Mouse (Mus musculus) erythroblast, embryonic 14.5 days (primary cell): ENCODE results near the gene Tbc1d10b. TPM values are rescaled to one million over a fixed set of nuclear protein-coding genes. Genes with fewer than 3 reads are reported as not detected.

Experiments used
- H3K27me3 ChIP-seq: 2 replicates; pipeline ENCODE4 v1.6.1; 2012; ENCODE audit warnings: inconsistent platforms; ENCODE audit not compliant: control insufficient read depth
- H3K36me3 ChIP-seq: 2 replicates; pipeline ENCODE4 v1.6.1; 2012; ENCODE audit warnings: mild to moderate bottlenecking, inconsistent platforms; ENCODE audit not compliant: control insufficient read depth
- H3K4me1 ChIP-seq: 2 replicates; pipeline ENCODE4 v1.6.1; 2012; ENCODE audit warnings: inconsistent platforms; ENCODE audit not compliant: control insufficient read depth
- H3K4me3 ChIP-seq: replicated peaks from 2 replicates; pipeline ENCODE3; 2012; ENCODE audit warnings: moderate library complexity, mild to moderate bottlenecking, inconsistent platforms
- H3K9me3 ChIP-seq: 2 replicates; pipeline ENCODE4 v1.6.1; 2012; ENCODE audit warnings: low read length, inconsistent platforms, mixed read lengths; ENCODE audit not compliant: control insufficient read depth
- GATA1 ChIP-seq: IDR thresholded peaks from 2 replicates; pipeline ENCODE4 v1.6.1; 2012; ENCODE audit warnings: low read length, inconsistent platforms, mixed read lengths
- TAL1 ChIP-seq: IDR thresholded peaks from 3 replicates; pipeline ENCODE4 v1.6.1; 2012; ENCODE audit warnings: low read length, inconsistent platforms, mixed read lengths
- polyA plus RNA-seq: library from polyadenylated mRNA; stranded (reverse); fragments of >175 nt; gene quantifications from 2 replicates; pipeline ENCODE4 v1.2.3, GENCODE M21; 2012

Tbc1d10b gene
- polyA plus RNA-seq, 1 experiment: 10.4 TPM

DNA sequence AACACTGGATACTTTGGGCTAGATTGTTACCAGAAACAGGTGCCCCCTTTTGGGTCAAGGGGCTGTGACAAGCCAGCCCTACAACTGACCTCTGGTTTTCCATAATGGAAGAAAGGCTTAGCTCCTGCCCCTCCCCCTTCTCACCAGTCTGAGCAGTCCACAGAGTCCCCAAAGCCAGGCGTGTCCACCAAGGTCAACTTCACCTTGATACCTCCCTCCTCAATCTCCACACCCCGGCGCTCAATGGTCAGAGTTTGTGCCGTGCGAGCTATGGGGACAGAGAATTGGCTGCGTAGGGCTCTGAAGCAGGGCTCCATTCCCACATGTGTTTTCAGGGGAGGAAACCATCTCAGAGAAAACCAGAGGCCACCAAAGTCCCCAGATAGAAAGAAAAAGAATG is 9.2 kb upstream of the Tbc1d10b start:
- TF ChIP-seq GATA1 (no peak), TAL1 (no peak)
- Histone ChIP-seq H3K27me3 (no peaks in the 10 kb centered on the region), H3K4me3 (peak overlapping the region; percentile 50), H3K9me3 (peaks cover 3% of the 10 kb centered on the region; the same call in 1 of the 2 replicates), H3K36me3 (peaks cover 35% of the 10 kb centered on the region), H3K4me1 (peaks cover 86% of the 10 kb centered on the region)

DNA sequence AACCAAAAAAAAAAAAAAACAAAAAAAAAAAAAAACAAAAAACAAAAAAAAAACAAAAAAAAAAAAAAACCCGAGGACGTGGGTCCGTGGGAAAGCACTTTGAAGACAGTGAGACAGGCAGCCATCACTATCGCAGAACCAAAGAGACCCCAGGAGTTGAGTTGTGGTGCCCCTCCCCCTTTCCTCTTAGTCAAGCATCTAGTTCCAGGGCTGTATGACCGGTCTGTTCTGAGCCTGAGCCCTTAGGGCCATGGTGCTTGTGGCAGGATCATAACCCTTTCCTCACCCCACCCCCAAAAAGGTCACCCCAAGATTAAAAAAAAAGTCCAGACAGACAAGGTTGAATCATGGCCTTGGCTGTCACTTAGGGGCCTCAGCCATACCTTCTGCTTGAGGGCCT is 8.0 kb upstream of the Tbc1d10b start:
- H3K27me3 ChIP-seq: no peaks in the 10 kb centered on the region
- no peaks in the 10 kb centered on the region for H3K9me3 ChIP-seq
- peak overlapping the region; percentile 16 for H3K4me3 ChIP-seq
- TF ChIP-seq GATA1: no peak
- no peak for TF ChIP-seq TAL1
- H3K4me1 ChIP-seq: peaks cover 88% of the 10 kb centered on the region
- H3K36me3 ChIP-seq: peaks cover 34% of the 10 kb centered on the region

DNA sequence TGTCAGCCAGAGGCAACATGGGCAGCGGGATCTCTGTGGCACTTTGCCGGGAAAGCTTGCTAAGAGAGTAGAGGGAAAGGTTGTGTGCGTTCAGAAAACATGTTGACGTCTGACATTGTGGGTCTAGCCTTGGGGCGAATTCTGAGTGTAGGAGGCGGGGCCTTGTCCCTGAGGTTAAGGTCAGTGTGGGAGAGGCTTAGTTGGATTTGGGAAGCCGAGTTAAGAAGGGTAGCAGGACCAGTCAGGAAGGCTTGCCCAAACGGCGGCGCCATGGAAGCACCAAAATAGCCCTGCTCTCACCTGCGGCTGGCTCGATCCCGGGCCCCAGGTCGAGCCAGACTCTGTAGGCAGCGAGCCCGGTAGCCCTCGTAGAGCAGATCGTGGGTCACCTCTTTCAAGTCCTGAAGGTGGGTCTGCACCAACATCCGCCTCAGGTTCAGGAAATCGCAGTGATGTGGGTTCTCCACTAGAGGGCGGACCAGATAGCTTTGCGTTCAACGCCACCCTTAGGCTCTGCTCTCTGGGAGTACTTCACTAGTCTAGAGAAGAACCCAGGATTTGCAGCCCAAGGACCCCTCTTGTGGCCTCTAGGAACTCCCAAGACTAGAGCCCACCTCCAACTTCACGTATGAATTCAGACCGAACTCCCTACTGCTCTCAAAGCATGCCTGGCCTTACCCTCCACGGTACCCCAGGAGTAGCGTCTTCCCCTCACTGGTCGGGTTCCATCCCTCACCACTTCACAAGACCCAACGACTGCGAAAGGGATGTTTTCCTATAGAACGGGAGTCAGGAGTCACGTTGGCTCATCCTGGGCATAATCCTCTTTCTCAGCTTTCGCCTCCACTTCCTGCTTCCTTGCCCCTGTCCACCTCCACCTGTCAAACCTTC is 7.0 kb upstream of the Tbc1d10b start:
- Histone ChIP-seq H3K4me1 (peaks cover 88% of the 10 kb centered on the region), H3K4me3 (peak overlapping the region; percentile 41), H3K27me3 (no peaks in the 10 kb centered on the region), H3K36me3 (peaks cover 41% of the 10 kb centered on the region), H3K9me3 (no peaks in the 10 kb centered on the region)
- no peak for TF ChIP-seq TAL1
- TF ChIP-seq GATA1: no peak

DNA sequence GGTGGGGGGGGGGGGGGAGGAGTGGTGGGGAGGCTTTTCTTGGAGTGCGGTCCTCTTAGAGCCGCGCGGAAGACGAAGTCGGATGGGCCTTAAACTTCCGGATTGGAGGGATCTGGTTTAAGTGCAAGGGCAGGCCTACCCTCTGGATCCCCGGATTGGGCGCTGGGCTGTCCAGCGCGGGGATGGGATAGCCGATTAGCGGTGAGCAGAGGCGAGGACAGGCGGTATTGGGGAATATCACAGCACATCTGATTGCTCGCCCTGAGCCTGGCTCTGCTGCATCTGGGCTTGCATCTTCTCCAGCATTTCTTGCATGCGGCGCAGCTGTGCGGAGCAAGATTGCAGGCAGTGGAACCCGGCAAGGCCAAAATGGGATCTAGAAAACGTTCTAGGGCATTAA is 6.3 kb upstream of the Tbc1d10b start:
- Histone ChIP-seq H3K9me3 (no peaks in the 10 kb centered on the region), H3K4me3 (no peak overlapping the region), H3K27me3 (no peaks in the 10 kb centered on the region), H3K36me3 (peaks cover 43% of the 10 kb centered on the region), H3K4me1 (peaks cover 89% of the 10 kb centered on the region)
- no peak for TF ChIP-seq TAL1

DNA sequence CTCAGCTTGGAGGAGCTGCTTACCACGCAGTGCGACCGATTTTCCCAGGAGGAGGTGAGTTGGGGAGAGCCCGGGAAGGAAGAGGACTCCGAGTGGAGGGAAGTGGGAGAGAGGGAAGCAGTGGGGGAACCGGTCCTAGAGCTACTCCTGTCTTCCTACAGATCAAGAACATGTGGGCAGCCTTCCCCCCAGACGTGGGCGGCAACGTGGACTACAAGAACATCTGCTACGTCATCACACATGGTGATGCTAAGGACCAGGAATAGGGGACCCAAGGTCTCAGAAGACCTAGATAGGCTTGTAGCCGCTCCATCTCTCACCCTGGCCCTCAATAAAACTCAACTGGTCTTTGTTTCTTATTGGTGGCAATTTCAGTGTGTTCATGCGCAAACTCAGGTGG is 5.7 kb upstream of the Tbc1d10b start:
- TF ChIP-seq GATA1 (no peak), TAL1 (no peak)
- Histone ChIP-seq H3K4me3 (no peak overlapping the region), H3K27me3 (no peaks in the 10 kb centered on the region), H3K9me3 (no peaks in the 10 kb centered on the region), H3K4me1 (peaks cover 89% of the 10 kb centered on the region), H3K36me3 (peaks cover 43% of the 10 kb centered on the region)

DNA sequence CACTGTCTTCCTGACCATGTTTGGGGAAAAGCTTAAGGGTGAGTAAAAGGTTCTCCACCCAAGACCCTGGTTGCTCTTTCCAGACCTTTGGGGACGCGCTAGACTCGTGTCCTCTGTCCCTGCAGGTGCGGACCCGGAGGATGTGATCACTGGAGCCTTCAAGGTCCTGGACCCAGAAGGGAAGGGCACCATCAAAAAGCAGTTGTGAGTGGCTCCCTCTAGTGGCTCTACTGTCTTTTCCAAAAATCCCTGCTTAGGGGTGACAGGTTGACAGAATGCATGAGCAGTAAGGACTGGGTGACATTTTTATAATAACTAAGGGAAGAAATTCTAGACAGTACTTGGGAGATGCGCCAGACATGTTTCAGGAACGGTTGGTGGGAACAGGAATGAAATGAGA is 5.2 kb upstream of the Tbc1d10b start:
- Histone ChIP-seq H3K4me3 (no peak overlapping the region), H3K36me3 (peaks cover 43% of the 10 kb centered on the region), H3K27me3 (no peaks in the 10 kb centered on the region), H3K9me3 (no peaks in the 10 kb centered on the region), H3K4me1 (peaks cover 87% of the 10 kb centered on the region)
- TF ChIP-seq GATA1 (no peak), TAL1 (no peak)

DNA sequence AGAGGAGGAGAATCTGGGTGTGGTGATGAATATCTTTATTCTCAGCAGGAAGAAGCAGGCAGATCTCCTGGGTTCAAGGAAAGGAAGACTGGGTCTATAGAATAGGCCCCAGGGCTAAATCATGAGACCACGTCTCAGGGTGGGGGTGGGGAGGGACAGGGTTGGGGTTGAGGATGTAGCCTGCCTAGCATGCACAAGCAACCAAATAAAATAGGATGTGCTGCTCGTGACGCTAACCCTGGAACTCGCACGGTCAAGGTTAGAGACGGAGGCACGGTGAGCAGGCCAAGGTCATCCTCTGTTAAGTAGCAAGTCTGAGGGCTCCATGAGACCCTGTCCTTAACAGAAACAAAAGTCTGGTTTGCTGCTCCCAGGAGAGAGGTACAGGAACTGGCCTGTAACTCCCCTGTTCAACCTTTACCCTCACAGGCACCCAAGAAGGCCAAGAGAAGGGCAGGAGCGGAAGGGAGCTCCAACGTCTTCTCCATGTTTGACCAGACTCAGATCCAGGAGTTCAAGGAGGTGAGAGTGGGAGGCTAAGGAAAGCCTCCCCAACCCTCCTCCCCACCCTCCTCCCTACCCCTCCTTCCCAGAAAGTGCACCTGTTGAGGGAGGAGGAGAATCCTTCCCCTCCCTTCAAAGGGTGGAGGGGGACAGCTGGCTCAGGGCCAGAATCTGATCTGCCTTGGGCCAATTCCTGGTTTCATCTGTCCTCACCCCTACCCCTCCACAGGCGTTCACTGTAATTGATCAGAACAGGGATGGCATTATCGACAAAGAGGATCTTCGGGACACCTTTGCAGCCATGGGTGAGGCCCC is 4.4 kb upstream of the Tbc1d10b start:
- TF ChIP-seq TAL1: no peak
- no peak for TF ChIP-seq GATA1
- Histone ChIP-seq H3K9me3 (no peaks in the 10 kb centered on the region), H3K4me3 (no peak overlapping the region), H3K4me1 (peaks cover 80% of the 10 kb centered on the region), H3K36me3 (peaks cover 43% of the 10 kb centered on the region), H3K27me3 (no peaks in the 10 kb centered on the region)

DNA sequence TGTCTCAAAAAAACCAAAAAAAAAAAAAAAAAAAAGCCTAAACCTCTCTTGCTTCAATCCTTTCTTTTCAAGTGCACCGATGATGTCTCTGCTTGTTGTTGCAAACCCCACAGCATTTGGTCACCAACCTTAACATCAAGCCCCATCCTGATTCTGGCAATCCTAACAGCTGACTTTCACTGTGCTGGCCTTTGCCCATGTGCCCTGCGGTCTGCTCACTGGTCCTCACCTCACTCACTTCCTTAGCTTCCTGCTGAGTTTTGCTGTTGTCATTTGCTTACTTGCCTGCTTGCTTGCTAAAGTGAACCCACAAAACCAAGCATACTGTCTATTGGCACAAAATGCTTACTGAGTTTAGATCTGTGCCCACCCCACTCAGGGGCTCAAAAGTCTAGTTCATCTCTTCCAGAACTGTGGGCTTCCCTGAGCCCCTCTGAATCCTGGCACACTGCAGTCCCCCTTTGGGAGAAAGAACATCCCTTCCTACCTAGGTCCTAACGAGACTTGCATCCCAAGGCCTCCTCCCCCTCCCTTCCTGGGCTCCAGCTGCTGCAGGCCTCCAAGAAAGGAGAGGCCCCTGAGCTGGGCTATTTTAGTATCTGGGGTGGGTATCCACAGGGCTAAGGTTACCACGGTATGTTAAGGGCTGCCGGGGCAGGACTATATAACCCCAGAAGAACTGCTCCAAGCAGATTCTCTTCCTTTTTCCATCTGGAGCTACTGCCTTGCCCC is 2.9 kb upstream of the Tbc1d10b start:
- no peak overlapping the region for H3K4me3 ChIP-seq
- peaks cover 79% of the 10 kb centered on the region for H3K4me1 ChIP-seq
- no peak for TF ChIP-seq GATA1
- H3K36me3 ChIP-seq: peaks cover 42% of the 10 kb centered on the region
- H3K9me3 ChIP-seq: no peaks in the 10 kb centered on the region
- H3K27me3 ChIP-seq: no peaks in the 10 kb centered on the region

DNA sequence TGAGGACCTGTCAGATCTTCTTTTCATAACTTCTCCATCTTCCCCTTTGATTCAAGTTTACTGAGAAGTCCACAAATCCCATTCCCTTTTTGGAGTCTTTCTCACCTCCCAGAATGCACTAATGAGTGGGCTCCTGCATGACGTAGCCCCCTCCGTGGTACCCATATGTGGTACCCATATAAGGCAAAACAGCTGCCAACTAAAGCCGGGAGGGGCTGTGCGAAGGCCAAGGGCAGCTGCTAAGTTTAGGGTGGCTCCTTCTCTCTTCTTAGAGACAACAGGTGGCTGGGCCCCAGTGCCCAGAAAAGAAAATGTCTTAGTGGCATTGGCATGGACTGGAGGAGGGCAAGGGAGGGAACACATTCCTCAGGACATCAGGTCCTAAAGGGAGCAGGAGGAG is 2.0 kb upstream of the Tbc1d10b start:
- Histone ChIP-seq H3K9me3 (no peaks in the 10 kb centered on the region), H3K4me1 (peaks cover 78% of the 10 kb centered on the region), H3K36me3 (peaks cover 45% of the 10 kb centered on the region), H3K27me3 (no peaks in the 10 kb centered on the region), H3K4me3 (peak overlapping the region; percentile 90)
- TF ChIP-seq GATA1 (no peak), TAL1 (no peak)
